Mouse (Mus musculus) adrenal gland, postnatal 4 days (tissue): ENCODE results near the gene Eif4g3. TPM values are rescaled to one million over a fixed set of nuclear protein-coding genes. Genes with fewer than 3 reads are reported as not detected.
A peak's percentile ranks its signal among the peaks of the same experiment; 100 is the strongest.

Experiments used
- DNase-seq, 2 experiments: peaks; one replicate each; pipeline ENCODE4 v3.0.0; 2021 to 2022; ENCODE audit warnings: low spot score in 2 of 2, mixed read lengths in 2 of 2
- total RNA-seq, 2 experiments: library from RNA; stranded (reverse); gene quantifications; 2 replicates each; pipeline ENCODE4 v1.2.3; 2021

Gene Eif4g3
- total RNA-seq, 2 experiments from 2014 or later, result 121 to 142 TPM

DNA sequence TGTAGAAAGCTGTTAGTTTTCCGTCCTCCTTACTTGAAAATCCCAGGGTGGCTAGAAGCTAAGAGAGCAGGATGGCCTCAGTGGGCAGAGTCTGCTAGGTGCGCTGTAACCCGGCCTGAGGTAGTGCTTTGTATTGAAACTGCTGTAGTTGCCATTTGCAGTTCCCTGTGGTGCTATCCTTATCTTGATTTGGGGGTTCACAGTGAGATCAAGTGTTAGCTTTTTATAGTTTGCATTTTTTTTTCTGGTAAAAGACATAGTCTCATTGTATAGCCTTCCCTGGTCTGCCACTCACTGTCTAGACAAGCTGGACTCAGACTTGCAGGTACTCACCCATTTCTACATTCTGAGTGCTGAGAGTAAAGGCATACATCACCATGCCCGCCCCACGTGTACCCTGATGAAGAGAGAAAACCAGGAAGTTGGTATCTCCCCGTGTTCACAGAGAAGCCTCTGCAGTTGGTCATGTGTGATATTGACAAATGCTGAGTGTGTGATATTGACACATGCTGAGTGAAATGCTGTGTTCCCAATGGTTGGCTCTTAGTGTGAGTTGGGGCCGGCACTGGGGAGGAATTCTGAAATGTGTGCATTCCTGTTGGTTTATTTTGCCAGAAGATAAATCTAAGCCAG, 98.9 kb downstream of the Eif4g3 start:
- DNase-seq, result no peak

DNA sequence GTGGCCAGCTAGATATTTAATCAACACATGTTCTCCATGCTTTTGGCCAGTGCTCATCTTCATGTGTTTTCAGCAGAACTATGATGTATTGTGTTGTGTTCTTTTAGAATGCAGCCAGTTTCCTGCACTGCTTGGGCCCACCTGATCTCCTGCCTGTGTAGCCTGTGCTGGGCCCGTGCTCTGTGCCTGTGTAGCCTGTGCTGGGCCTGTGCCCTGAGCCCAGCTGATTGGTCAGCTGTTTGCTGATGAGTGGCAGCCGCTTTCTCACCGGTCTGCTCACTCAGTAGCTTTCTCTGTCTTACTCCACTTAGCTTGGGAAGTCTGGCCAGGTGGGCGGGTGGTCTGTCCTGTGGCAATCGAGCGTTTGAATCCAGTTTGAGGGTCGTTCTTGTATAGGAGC, 107.6 kb downstream of the Eif4g3 start:
- no peak for DNase-seq

DNA sequence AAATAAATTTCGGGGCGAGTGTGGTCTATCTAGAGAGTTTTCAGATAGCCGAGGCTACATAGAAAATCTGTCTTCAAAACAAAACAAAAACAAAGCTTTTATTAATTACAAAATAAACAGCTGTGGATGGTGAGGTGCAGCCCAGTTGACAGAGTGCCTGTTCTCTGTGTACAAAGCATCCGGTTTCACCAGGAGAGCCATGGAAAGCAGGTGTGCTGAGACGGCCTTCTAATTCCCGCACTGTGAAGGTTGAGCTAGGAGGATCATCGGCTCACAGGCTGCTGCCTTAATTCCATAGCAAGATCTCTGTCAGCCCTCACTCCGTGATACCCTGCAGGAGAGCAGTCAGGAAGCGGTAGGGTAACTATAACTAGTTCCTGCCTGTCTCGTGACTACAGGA, 109.0 kb downstream of the Eif4g3 start:
- no peak for DNase-seq

GRCm38 (mm10) chr4:138102413-138102812, 109.6 kb downstream of the Eif4g3 start:
- DNase-seq, result no peak

GRCm38 (mm10) chr4:138104967-138105366, 112.1 kb downstream of the Eif4g3 start:
- DNase-seq, result no peak

DNA sequence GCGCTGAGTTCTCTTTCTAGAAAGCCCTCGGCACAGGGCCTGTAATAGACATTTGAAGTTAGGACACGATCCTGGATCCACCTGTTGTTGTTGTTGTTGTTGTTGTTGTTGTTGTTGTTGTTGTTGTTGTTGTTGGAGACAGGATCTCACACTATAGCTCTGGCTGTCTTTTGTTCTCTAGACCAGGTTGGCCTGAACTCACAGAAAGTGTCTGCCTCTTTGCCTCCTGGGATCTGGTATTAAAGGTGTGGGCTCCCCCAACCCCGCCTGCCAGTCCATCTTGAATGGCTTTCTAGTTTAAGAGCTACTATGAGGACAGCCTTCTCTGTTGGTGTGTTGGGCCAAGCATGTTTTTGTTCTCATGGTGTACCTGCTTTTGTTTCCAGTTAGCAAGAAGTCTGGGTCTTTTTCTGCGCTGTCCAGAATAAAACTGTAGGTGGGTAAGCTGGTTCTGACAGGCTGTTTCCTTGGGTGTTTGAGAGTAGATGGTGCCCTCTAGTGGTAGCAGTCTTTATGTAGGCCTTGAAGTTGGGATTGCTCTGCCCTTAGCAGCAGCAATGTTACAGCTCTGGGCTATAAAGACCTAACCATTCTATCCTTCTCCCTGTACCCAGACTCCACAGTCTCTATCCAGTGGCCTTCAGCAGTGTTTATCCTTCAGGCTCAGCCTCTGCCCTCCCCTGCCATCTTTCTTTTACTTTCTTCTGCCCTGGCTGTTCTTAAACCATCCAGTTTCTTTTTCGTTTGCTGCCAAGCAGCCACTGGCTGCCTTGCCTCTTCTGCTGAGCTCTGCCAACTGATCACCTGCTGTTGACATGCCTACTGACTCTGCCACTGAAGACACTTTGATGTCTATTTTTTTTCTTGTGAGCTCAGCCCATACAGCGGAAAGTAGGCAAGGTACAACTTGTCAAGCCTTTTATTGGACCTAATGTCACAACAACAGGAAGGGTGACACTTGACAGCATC, 114.9 kb downstream of the Eif4g3 start:
- DNase-seq, result peak in 1 of 2 experiments; percentile 30

DNA sequence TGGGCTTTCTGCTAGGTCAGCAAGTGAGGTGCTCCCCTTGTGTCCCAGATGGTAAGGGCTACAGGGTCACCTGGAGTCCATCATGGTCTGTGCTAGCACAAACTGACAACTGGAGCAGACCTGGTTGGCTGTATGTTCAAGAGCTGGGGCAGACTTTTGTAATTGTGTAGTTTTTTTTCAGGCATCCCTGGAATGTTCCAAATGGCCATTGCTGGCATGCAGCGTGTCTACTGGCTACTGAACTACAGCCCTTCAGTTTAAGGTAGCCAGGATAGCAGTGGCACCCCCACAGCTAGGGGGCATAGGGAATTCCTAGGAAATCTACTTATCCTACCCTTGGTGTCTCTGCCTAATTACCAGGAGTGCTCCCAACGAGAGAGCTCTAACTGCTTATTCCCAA, 115.7 kb downstream of the Eif4g3 start:
- DNase-seq, result no peak

DNA sequence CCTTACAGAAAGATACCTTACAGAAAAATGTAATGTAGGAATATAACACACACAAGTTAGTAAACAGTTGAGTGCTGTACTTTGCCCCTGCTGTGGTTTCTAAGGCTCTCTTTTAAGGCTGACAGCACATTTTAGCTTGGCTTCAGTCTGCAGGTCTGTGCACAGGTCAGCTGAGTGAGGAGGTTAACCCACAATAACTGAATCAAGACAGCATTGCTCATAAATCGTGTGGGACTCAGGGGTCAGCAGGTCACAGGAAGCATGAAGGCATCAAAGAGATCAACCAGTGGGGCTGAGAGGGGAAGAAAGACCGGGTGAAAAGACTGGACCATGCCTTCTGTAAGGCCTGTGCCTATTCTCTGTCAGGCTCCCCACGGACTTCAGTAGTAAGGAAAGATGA, 116.5 kb downstream of the Eif4g3 start:
- DNase-seq, result no peak

- DNase-seq, result no peak
Observed at GRCm38 (mm10) chr4:138111858-138112257, 119.0 kb downstream of the Eif4g3 start.

DNA sequence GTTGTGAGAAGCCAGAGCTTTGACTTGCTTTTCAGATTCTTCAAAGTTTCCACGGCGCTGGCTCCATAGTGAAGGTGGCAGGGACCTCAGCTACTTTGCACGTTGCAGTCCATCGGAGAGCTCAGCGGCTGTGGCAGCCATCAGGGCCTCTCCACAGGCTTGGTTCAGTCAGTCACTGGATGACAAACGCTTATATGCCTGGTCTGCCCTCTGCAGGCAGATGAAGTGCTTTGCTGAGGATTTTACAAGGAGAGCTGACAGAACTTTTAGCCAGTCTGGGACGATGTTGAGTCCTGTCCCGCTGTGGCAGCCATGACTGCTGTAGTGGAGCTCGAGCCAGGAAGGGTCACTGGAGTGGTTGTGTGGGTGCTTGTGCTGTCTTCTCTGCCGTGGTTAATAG, 126.9 kb downstream of the Eif4g3 start:
- no peak for DNase-seq

DNA sequence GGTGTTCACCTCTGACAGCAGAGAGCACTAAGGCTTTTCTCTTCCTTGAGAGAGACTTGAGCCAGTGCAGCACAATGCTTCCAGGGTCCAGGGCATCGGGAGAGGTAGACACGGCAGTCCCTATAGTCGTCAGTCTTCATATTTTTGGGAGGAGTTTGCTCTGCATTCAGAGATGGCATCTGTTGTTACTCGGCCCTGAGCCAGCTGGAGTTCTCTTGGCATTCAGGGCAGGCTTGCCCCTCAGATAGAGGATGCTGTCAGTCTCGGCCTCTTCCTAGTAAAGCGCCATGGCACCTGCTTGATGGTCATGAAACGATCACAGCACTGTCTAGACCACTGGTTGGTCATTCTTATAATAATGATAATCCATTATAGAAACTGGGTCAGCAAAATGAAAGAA, 131.2 kb downstream of the Eif4g3 start:
- DNase-seq, result no peak

DNA sequence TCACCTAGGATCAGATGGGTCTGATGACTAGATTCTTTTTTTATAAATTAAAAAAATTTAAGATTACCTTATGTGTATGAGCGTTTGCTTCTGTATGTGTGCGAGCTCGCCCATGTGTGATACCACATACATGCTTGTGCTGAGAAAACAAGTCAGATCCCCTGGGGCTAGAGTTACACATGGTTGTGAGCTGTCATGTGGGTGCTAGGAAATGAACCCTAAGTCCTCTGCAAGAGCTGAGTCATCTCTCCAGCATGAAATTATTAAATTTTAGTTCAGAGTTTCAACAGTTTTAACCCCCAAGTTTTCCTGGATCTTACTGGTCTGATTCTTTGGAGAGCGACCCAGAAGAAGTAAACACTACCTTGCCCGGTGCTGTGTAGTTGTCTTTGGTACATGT, 134.5 kb downstream of the Eif4g3 start:
- no peak for DNase-seq

- no peak for DNase-seq
Observed at GRCm38 (mm10) chr4:138127781-138128180, 135.0 kb downstream of the Eif4g3 start.

- DNase-seq, result no peak
Observed at GRCm38 (mm10) chr4:138130149-138130548, 137.3 kb downstream of the Eif4g3 start.

DNA sequence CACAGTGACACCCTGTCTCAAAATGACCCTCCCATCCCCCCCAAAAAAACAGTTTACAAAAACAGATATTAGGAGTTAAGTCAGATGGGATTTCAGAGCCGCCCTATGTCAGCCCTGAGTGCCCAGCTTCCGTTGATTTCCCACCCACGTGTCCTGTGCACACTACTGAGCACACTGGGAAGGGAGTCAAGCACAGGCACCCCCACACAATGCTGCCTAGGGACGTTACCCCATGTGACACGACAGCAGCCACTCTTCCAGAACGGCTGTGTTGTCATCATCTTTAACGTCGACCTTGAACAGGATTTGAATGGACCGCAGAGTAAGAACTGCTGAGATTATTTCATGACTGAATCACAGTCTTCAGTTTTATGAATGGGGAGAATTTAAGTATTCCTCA, 138.4 kb downstream of the Eif4g3 start:
- no peak for DNase-seq

- DNase-seq, result no peak
Observed at GRCm38 (mm10) chr4:138131716-138132115, 138.9 kb downstream of the Eif4g3 start.

DNA sequence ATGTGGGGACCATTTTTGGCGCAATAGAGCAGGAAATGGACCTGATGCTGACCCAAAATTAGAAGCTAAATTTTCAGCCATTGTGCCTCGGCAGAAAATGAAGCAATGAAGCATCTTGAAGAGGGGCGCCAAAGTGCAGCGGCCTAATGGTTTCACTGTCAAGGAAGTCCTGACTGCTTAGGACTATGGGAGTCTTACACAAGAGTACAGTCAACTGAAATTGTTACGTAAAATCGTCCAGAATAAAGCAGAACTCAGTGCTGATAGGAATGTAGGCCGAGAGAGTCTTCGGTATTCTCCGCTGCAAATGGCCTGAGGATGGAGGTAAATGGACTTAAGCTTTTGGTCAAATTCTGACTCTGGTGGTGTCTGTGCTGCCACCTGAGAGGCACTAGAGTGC, 140.5 kb downstream of the Eif4g3 start:
- DNase-seq, result no peak

DNA sequence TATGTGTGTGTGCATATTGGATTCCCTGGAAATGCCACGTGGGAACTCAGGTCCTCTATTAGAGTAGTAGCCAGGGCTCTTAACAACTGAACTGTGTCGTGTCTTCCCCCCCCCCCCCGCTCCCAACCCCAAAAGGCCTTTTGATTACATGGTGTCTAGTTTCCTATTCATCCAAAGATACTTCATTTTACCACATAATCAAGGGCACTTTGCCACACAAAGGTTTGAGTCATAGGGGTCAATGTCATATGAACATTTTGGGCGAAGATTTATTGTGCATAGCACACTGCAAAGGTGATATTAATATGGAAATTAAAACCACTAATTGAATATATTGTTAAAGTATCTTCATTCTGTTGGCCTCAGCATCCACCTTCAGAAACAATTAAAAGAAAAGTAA, 144.5 kb downstream of the Eif4g3 start:
- no peak for DNase-seq

GRCm38 (mm10) chr4:138137804-138138203, 145.0 kb downstream of the Eif4g3 start:
- DNase-seq, result no peak

DNA sequence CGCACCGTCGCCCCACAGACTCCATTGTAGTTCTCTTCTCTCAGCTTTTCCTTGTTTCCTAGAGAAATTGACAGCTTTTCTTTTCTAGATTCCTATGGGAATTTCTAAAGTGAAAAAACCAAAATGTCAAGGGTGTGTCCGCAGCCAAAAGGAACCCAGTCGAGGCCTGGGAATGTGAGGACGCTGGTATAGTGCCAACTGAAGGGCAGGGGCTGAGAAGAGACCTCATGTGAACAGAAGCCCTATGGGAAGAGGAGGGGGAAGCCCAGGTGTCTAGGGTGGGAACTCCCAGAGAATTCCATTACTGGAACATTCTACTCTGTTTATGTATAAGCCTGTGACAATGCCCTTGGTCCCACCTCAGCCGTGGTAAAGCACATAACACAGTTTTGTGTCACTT, 145.4 kb downstream of the Eif4g3 start:
- no peak for DNase-seq

- DNase-seq, result no peak
Observed at GRCm38 (mm10) chr4:138141358-138141757, 148.5 kb downstream of the Eif4g3 start.

DNA sequence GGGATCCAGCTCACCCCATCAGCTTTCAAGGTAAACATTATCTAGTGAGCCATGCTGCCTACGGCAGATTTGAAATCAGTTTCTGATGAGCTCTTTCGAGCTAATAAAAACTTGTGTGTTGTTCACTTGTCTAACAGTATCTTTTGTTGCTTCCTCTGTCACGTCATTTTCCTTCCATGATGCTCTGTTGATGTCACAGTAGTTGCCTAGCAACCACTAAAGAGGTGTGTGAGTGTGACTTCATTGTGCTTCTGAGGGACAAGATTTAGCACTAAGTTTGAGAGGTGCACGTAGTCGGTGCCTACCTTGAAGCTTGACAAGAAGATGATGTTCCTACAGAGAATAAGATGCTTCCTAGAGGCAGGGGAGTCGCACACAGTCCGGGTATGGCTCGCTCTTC, 154.4 kb downstream of the Eif4g3 start:
- no peak for DNase-seq

DNA sequence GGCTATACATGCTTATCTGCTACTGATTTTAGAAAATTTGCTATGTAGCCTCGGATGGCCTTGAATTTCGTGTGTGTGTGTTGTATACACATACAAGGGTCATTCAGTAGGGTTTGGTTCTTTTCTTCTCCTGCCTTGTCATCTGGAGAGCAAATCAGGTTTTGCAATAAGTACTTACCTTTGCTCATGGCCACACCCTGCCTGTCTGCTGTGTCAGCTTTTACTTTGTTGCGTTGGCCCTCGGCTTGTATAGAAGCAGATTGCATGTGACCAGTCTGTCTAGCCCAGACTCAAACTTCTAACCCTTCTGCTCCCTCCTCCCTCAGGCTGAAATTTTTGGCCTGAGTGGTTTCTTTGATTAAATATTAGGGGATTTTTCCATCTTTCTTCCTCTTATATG, 157.2 kb downstream of the Eif4g3 start:
- DNase-seq, result no peak
